Mouse (Mus musculus): ENCODE data around the gene Commd1. TPM values are rescaled to one million over a fixed set of nuclear protein-coding genes. Genes with fewer than 3 reads are reported as not detected.

Gene Commd1
- polyA plus RNA-seq, 1 experiment from 2014 or later = 127 TPM

- DNase-seq (ENCODE audit: low read depth, low spot score) = no peak
- in situ Hi-C loops (cut with MboI; ENCODE audit: low pct_unique_long_range_greater_than_20kb) = no loop called here
- TF ChIP-seq CTCF (IDR thresholded peaks at IDR 0.05) = no peak
- ChIA-PET POLR2A (no interaction called here), CTCF (no interaction called here)
- ATAC-seq = no peak
- no peaks in the 10 kb centered on the region for H3K27me3 ChIP-seq
These were observed 50.8 kb downstream of the Commd1 start for GRCm38 (mm10) chr11:22931320-22931905.

- DNase-seq (ENCODE audit: low read depth, low spot score) (no peak), ATAC-seq (no peak)
- in situ Hi-C loops (cut with MboI; ENCODE audit: low pct_unique_long_range_greater_than_20kb) = no loop called here
- ChIA-PET POLR2A (no interaction called here), CTCF (interaction anchor here (1.0 to 1.7 kb wide), 2 partner anchors 9 to 17 kb away, joined by 4 to 5 read pairs; no protein-coding TSS in a partner anchor)
- no peak for TF ChIP-seq CTCF (IDR thresholded peaks at IDR 0.05)
- H3K27me3 ChIP-seq = no peaks in the 10 kb centered on the region
These were observed 52.1 kb downstream of the Commd1 start for GRCm38 (mm10) chr11:22930129-22930528.

GRCm38 (mm10) chr11:22928586-22929169, 53.5 kb downstream of the Commd1 start:
- ATAC-seq (no peak), DNase-seq (ENCODE audit: low read depth, low spot score) (no peak)
- ChIA-PET CTCF (interaction anchor here (1.0 to 1.7 kb wide), 3 partner anchors 10 to 19 kb away, joined by 3 to 5 read pairs (median 4); no protein-coding TSS in a partner anchor), POLR2A (interaction anchor here (0.7 kb wide), 1 partner anchor 361 kb away, joined by 3 read pairs; no protein-coding TSS in a partner anchor)
- TF ChIP-seq CTCF (IDR thresholded peaks at IDR 0.05) = no peak
- in situ Hi-C loops (cut with MboI; ENCODE audit: low pct_unique_long_range_greater_than_20kb) = no loop called here
- H3K27me3 ChIP-seq = no peaks in the 10 kb centered on the region

- no peaks in the 10 kb centered on the region for H3K27me3 ChIP-seq
- TF ChIP-seq CTCF (IDR thresholded peaks at IDR 0.05) = no peak
- CTCF ChIA-PET = no interaction called here
- in situ Hi-C loops (cut with MboI; ENCODE audit: low pct_unique_long_range_greater_than_20kb) = no loop called here
- DNase-seq (ENCODE audit: low read depth, low spot score) (no peak), ATAC-seq (no peak)
- POLR2A ChIA-PET = no interaction called here
These were observed 58.6 kb downstream of the Commd1 start for GRCm38 (mm10) chr11:22923606-22924005.

- H3K27me3 ChIP-seq = no peaks in the 10 kb centered on the region
- ChIA-PET CTCF (no interaction called here), POLR2A (no interaction called here)
- DNase-seq (ENCODE audit: low read depth, low spot score) (no peak), ATAC-seq (no peak)
- in situ Hi-C loops (cut with MboI; ENCODE audit: low pct_unique_long_range_greater_than_20kb) = no loop called here
- TF ChIP-seq CTCF (IDR thresholded peaks at IDR 0.05) = no peak
These were observed 59.6 kb downstream of the Commd1 start for GRCm38 (mm10) chr11:22922546-22922945.

GRCm38 (mm10) chr11:22919336-22919735, 62.8 kb downstream of the Commd1 start:
- TF ChIP-seq CTCF (IDR thresholded peaks at IDR 0.05) = no peak
- CTCF ChIA-PET = no interaction called here
- no peak for ATAC-seq
- DNase-seq (ENCODE audit: low read depth, low spot score) = no peak
- POLR2A ChIA-PET = no interaction called here
- in situ Hi-C loops (cut with MboI; ENCODE audit: low pct_unique_long_range_greater_than_20kb) = no loop called here
- H3K27me3 ChIP-seq = no peaks in the 10 kb centered on the region

GRCm38 (mm10) chr11:22917786-22918185, 64.4 kb downstream of the Commd1 start:
- DNase-seq (ENCODE audit: low read depth, low spot score) = no peak
- no peaks in the 10 kb centered on the region for H3K27me3 ChIP-seq
- ChIA-PET CTCF (no interaction called here), POLR2A (no interaction called here)
- no peak for TF ChIP-seq CTCF (IDR thresholded peaks at IDR 0.05)
- no peak for ATAC-seq
- in situ Hi-C loops (cut with MboI; ENCODE audit: low pct_unique_long_range_greater_than_20kb) = no loop called here

- CTCF ChIA-PET = interaction anchor here (1.2 kb wide), 2 partner anchors 12 to 13 kb away, joined by 3 read pairs; no protein-coding TSS in a partner anchor
- DNase-seq (ENCODE audit: low read depth, low spot score) (no peak), ATAC-seq (no peak)
- POLR2A ChIA-PET = no interaction called here
- no peak for TF ChIP-seq CTCF (IDR thresholded peaks at IDR 0.05)
- in situ Hi-C loops (cut with MboI; ENCODE audit: low pct_unique_long_range_greater_than_20kb) = no loop called here
- H3K27me3 ChIP-seq = no peaks in the 10 kb centered on the region
These were observed 68.4 kb downstream of the Commd1 start for GRCm38 (mm10) chr11:22913744-22914143.

- H3K27me3 ChIP-seq = no peaks in the 10 kb centered on the region
- POLR2A ChIA-PET = no interaction called here
- in situ Hi-C loops (cut with MboI; ENCODE audit: low pct_unique_long_range_greater_than_20kb) = no loop called here
- no peak for TF ChIP-seq CTCF (IDR thresholded peaks at IDR 0.05)
- DNase-seq (ENCODE audit: low read depth, low spot score) (no peak), ATAC-seq (no peak)
- CTCF ChIA-PET = no interaction called here
These were observed 70.4 kb downstream of the Commd1 start for GRCm38 (mm10) chr11:22911831-22912230.

- POLR2A ChIA-PET = interaction anchor here (0.7 kb wide), 1 partner anchor 49 kb away, joined by 3 read pairs; no protein-coding TSS in a partner anchor
These were observed 75.7 kb downstream of the Commd1 start for GRCm38 (mm10) chr11:22906453-22906865.

GRCm38 (mm10) chr11:22902923-22903322, 79.3 kb downstream of the Commd1 start:
- ATAC-seq = no peak
- ChIA-PET POLR2A (no interaction called here), CTCF (interaction anchor here (1.7 kb wide), 1 partner anchor 10 kb away, joined by 5 read pairs; no protein-coding TSS in a partner anchor)
- TF ChIP-seq CTCF (IDR thresholded peaks at IDR 0.05) = no peak
- in situ Hi-C loops (cut with MboI; ENCODE audit: low pct_unique_long_range_greater_than_20kb) = no loop called here
- no peak for DNase-seq (ENCODE audit: low read depth, low spot score)
- H3K27me3 ChIP-seq = no peaks in the 10 kb centered on the region

More at GRCm38 (mm10) chr11:22906453-22906865, 75.7 kb downstream of the Commd1 start:
- ATAC-seq = no peak
- DNase-seq (ENCODE audit: low read depth, low spot score) = no peak
- in situ Hi-C loops (cut with MboI; ENCODE audit: low pct_unique_long_range_greater_than_20kb) = no loop called here
- no peaks in the 10 kb centered on the region for H3K27me3 ChIP-seq
- CTCF ChIA-PET = no interaction called here
- no peak for TF ChIP-seq CTCF (IDR thresholded peaks at IDR 0.05)
